Mouse (Mus musculus): ENCODE measurements around the gene Enox1. TPM values are rescaled to one million over a fixed set of nuclear protein-coding genes. Genes with fewer than 3 reads are reported as not detected.
A peak's percentile ranks its signal among the peaks of the same experiment; 100 is the strongest.

The Enox1 gene
- polyA plus RNA-seq, 1 experiment, result 3.1 TPM

DNA sequence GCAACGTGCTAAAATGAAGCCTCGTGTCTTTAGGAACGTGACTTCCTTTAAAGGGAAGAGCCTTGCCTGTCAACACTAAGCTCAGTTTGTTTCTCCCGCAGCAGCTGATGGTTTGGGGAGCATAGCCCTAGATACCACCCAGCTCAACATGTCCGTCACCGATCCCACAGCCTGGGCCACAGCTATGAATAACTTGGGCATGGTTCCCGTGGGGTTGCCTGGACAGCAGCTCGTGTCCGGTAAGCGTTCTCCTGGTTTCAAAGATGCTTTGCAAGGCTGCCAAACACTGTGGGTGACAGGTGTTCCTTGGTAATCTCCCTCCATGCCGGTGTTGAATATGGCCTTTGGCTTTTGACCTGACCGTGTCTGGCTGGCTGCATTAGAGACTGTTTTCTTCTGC, 351.5 kb downstream of the Enox1 start:
- no peaks in the 10 kb centered on the region for H3K36me3 ChIP-seq (ENCODE audit: control insufficient read depth, insufficient read depth)
- H3K4me2 ChIP-seq (ENCODE audit: low read depth), result no peak overlapping the region
- H3K79me2 ChIP-seq (ENCODE audit: control insufficient read depth, insufficient read depth), result no peaks in the 10 kb centered on the region
- no peak overlapping the region for H3ac ChIP-seq (ENCODE audit: control insufficient read depth, insufficient read length)
- no peaks in the 10 kb centered on the region for H3K27me3 ChIP-seq (ENCODE audit: control insufficient read depth, insufficient read depth, insufficient read length)
- H3K4me3 ChIP-seq, result no peak overlapping the region
- TF ChIP-seq TCF12 (IDR thresholded peaks at IDR 0.05; ENCODE audit: insufficient read depth, poor library complexity, severe bottlenecking) (peak; percentile 36), POLR2A (IDR thresholded peaks at IDR 0.05; ENCODE audit: insufficient read length, low read depth) (no peak), E2F4 (IDR thresholded peaks at IDR 0.05; ENCODE audit: insufficient read depth) (no peak), TCF3 (IDR thresholded peaks at IDR 0.05; ENCODE audit: insufficient read length, low read depth) (no peak), MYOG (IDR thresholded peaks at IDR 0.05; ENCODE audit: control insufficient read depth in 1 of 3, insufficient read depth in 1 of 3, insufficient read length in 2 of 3, low read depth in 2 of 3) (peak; percentile 42 to 86 (median 83)), USF1 (IDR thresholded peaks at IDR 0.05; ENCODE audit: low read depth) (no peak), MYOD1 (IDR thresholded peaks at IDR 0.05; ENCODE audit: control insufficient read depth in 1 of 3, insufficient read length in 2 of 3, low read depth in 2 of 3) (peak; percentile 42 to 90 (median 44))

DNA sequence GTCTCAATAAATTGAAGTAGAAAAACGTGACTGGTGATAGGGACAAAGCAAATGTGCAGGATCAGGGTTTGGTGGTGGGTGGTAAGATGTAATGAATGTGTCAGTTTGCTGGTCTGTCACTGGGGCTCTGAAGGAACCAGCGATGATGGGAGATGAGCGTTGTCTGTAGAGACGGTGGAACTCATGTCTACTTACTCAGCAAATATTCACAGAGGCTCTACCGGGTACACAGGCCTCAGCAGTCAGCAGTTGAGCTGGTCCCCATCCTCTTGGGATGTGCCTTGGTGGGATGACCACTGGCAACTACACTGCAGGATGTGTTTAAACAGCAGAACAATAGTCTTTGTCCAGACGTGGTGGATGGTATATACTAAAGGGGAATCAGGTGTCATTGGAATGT, 352.5 kb downstream of the Enox1 start:
- Histone ChIP-seq H3K27me3 (ENCODE audit: control insufficient read depth, insufficient read depth, insufficient read length) (no peaks in the 10 kb centered on the region), H3K79me2 (ENCODE audit: control insufficient read depth, insufficient read depth) (no peaks in the 10 kb centered on the region), H3K4me3 (no peak overlapping the region), H3K4me2 (ENCODE audit: low read depth) (no peak overlapping the region), H3K36me3 (ENCODE audit: control insufficient read depth, insufficient read depth) (no peaks in the 10 kb centered on the region), H3ac (ENCODE audit: control insufficient read depth, insufficient read length) (no peak overlapping the region)
- TF ChIP-seq REST (IDR thresholded peaks at IDR 0.05; ENCODE audit: insufficient read depth, insufficient read length), result no peak
- no peak for TF ChIP-seq TCF12 (IDR thresholded peaks at IDR 0.05; ENCODE audit: insufficient read depth, poor library complexity, severe bottlenecking)
- TF ChIP-seq MAX (IDR thresholded peaks at IDR 0.05; ENCODE audit: low read depth), result no peak
- TF ChIP-seq POLR2AphosphoS2 (IDR thresholded peaks at IDR 0.05; ENCODE audit: insufficient read length, low read depth), result no peak
- TF ChIP-seq E2F4 (IDR thresholded peaks at IDR 0.05; ENCODE audit: insufficient read depth), result no peak
- TF ChIP-seq TCF3 (IDR thresholded peaks at IDR 0.05; ENCODE audit: insufficient read length, low read depth), result no peak
- no peak for TF ChIP-seq MYOD1 (IDR thresholded peaks at IDR 0.05; ENCODE audit: control insufficient read depth in 1 of 3, insufficient read length in 2 of 3, low read depth in 2 of 3)
- no peak for TF ChIP-seq CEBPB (IDR thresholded peaks at IDR 0.05; ENCODE audit: insufficient read depth, poor library complexity, severe bottlenecking)
- TF ChIP-seq SRF (IDR thresholded peaks at IDR 0.05; ENCODE audit: control insufficient read depth, insufficient read length, low read depth), result no peak
- TF ChIP-seq MYOG (IDR thresholded peaks at IDR 0.05; ENCODE audit: control insufficient read depth in 1 of 3, insufficient read depth in 1 of 3, insufficient read length in 2 of 3, low read depth in 2 of 3), result no peak
- no peak for TF ChIP-seq USF1 (IDR thresholded peaks at IDR 0.05; ENCODE audit: low read depth)

DNA sequence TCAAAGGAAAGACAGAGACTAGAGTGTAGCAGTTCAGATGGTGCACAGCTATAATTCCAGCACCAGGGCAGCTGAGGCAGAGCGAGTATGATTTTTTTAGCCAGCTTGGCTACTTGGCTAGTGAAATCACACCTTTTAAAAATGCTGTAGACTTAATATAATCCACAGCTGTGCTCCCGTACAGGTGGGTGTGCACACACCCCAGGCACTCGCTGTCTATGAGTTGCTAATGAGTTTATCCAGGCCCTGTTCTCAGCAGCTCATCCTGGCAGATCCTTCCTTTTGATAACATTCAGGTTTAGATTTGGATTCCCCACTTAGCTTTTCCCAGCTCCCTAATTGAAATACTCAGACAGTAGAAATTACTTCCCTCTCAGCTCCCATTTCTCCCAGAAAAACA, 353.4 kb downstream of the Enox1 start:
- no peaks in the 10 kb centered on the region for H3K79me2 ChIP-seq (ENCODE audit: control insufficient read depth, insufficient read depth)
- TF ChIP-seq TCF12 (IDR thresholded peaks at IDR 0.05; ENCODE audit: insufficient read depth, poor library complexity, severe bottlenecking) (peak; percentile 8), MYOG (IDR thresholded peaks at IDR 0.05; ENCODE audit: control insufficient read depth in 1 of 3, insufficient read depth in 1 of 3, insufficient read length in 2 of 3, low read depth in 2 of 3) (peak in 2 of 3 experiments; percentile 24 to 53), SRF (IDR thresholded peaks at IDR 0.05; ENCODE audit: control insufficient read depth, insufficient read length, low read depth) (no peak), MYOD1 (IDR thresholded peaks at IDR 0.05; ENCODE audit: control insufficient read depth in 1 of 3, insufficient read length in 2 of 3, low read depth in 2 of 3) (peak in 1 of 3 experiments; percentile 53)
- H3K4me2 ChIP-seq (ENCODE audit: low read depth), result no peak overlapping the region
- H3K27me3 ChIP-seq (ENCODE audit: control insufficient read depth, insufficient read depth, insufficient read length), result no peaks in the 10 kb centered on the region
- no peak overlapping the region for H3ac ChIP-seq (ENCODE audit: control insufficient read depth, insufficient read length)
- H3K4me3 ChIP-seq, result no peak overlapping the region
- no peaks in the 10 kb centered on the region for H3K36me3 ChIP-seq (ENCODE audit: control insufficient read depth, insufficient read depth)

DNA sequence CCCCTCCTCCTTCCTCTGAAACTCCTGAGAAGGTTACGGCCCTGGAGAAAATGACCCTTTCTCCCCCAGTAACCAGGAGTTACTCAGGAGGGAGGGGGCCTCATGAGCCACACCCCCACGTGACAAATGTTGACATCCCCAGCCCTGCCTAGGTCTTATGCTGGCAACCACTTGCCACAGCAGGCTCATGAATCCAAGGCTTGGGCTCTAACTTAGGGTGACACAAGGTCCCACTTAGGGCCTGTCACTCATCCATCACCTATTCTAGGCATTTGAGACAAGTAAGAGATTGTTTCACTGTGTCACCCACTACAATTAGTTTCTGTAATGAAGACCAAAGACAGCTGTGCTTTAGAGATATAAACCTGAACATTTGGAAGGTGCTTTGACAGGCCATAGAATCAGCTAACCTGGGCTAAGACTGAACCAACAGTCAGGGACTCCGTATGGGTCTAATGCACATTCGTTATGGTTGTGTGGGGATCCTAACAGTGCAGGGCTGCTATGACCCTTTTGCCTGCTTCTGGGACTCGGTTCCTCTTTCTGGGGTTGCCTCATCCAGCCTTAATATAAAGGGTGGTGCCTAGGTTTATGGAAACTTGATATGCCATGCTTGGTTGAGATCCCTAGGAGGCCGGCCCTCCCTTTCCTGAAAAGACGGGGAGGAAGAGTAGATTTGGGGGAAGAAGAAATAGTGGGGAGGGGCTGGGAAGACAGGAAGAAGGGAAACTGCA, 354.7 kb downstream of the Enox1 start:
- H3K36me3 ChIP-seq (ENCODE audit: control insufficient read depth, insufficient read depth), result no peaks in the 10 kb centered on the region
- H3K27me3 ChIP-seq (ENCODE audit: control insufficient read depth, insufficient read depth, insufficient read length), result no peaks in the 10 kb centered on the region
- no peak overlapping the region for H3K4me2 ChIP-seq (ENCODE audit: low read depth)
- no peak overlapping the region for H3K4me3 ChIP-seq
- H3ac ChIP-seq (ENCODE audit: control insufficient read depth, insufficient read length), result no peak overlapping the region
- peak in 2 of 3 experiments; percentile 1 to 9 for TF ChIP-seq MYOG (IDR thresholded peaks at IDR 0.05; ENCODE audit: control insufficient read depth in 1 of 3, insufficient read depth in 1 of 3, insufficient read length in 2 of 3, low read depth in 2 of 3)
- no peak for TF ChIP-seq POLR2A (IDR thresholded peaks at IDR 0.05; ENCODE audit: insufficient read length, low read depth)
- H3K79me2 ChIP-seq (ENCODE audit: control insufficient read depth, insufficient read depth), result no peaks in the 10 kb centered on the region

DNA sequence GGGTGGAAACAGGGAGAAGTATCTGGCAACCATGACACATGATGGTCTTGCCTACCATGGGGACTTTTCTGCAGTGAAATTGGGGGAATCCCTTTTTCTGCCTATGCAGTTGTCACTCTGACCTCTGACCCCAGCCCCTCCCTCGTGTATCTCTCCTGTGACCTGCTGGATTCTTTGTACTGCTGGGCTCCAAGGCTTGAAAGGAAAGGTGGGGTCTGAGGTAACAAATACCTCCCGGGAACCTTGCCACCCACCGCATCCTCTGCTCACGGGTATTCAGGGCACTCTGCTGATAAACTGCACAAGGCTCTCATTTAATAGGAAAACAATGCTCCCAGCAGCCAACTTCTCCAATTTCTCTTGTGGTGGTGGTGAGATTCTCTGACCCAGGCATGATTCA, 361.5 kb downstream of the Enox1 start:
- Histone ChIP-seq H3K4me2 (ENCODE audit: low read depth) (no peak overlapping the region), H3K27me3 (ENCODE audit: control insufficient read depth, insufficient read depth, insufficient read length) (no peaks in the 10 kb centered on the region), H3ac (ENCODE audit: control insufficient read depth, insufficient read length) (no peak overlapping the region)

More for the DNA sequence above, 361.5 kb downstream of the Enox1 start:
- Histone ChIP-seq H3K4me3 (no peak overlapping the region), H3K79me2 (ENCODE audit: control insufficient read depth, insufficient read depth) (no peaks in the 10 kb centered on the region), H3K36me3 (ENCODE audit: control insufficient read depth, insufficient read depth) (no peaks in the 10 kb centered on the region)
- no peak for TF ChIP-seq E2F4 (IDR thresholded peaks at IDR 0.05; ENCODE audit: insufficient read depth)
- no peak for TF ChIP-seq REST (IDR thresholded peaks at IDR 0.05; ENCODE audit: insufficient read depth, insufficient read length)
- no peak for TF ChIP-seq TCF12 (IDR thresholded peaks at IDR 0.05; ENCODE audit: insufficient read depth, poor library complexity, severe bottlenecking)
- no peak for TF ChIP-seq SRF (IDR thresholded peaks at IDR 0.05; ENCODE audit: control insufficient read depth, insufficient read length, low read depth)
- no peak for TF ChIP-seq POLR2AphosphoS2 (IDR thresholded peaks at IDR 0.05; ENCODE audit: insufficient read length, low read depth)
- no peak for TF ChIP-seq POLR2A (IDR thresholded peaks at IDR 0.05; ENCODE audit: insufficient read length, low read depth)
- no peak for TF ChIP-seq TCF3 (IDR thresholded peaks at IDR 0.05; ENCODE audit: insufficient read length, low read depth)
- no peak for TF ChIP-seq MAX (IDR thresholded peaks at IDR 0.05; ENCODE audit: low read depth)
- no peak for TF ChIP-seq CEBPB (IDR thresholded peaks at IDR 0.05; ENCODE audit: insufficient read depth, poor library complexity, severe bottlenecking)
- TF ChIP-seq USF1 (IDR thresholded peaks at IDR 0.05; ENCODE audit: low read depth), result no peak

All from myocyte (in vitro differentiated cells).